Mouse (Mus musculus) urinary bladder, postnatal 36 days (tissue): ENCODE measurements around the gene Prg4.
A peak's percentile ranks its signal among the peaks of the same experiment; 100 is the strongest.

Experiments used
- DNase-seq, 2 experiments: peaks; one replicate each; pipeline ENCODE4 v3.0.0; 2022; ENCODE audit warnings: low spot score in 2 of 2, mixed read lengths in 1 of 2

Gene Prg4

GRCm38 (mm10) chr1:150466132-150466531 lies at the start of gene Prg4:
Gene Prg4, minus strand, starts transcription at chr1:150466165.
- DNase-seq: peak in 1 of 2 experiments; percentile 6

- no peak for DNase-seq
Measured at GRCm38 (mm10) chr1:150513041-150513440, 47.1 kb upstream of the Prg4 start.

DNA sequence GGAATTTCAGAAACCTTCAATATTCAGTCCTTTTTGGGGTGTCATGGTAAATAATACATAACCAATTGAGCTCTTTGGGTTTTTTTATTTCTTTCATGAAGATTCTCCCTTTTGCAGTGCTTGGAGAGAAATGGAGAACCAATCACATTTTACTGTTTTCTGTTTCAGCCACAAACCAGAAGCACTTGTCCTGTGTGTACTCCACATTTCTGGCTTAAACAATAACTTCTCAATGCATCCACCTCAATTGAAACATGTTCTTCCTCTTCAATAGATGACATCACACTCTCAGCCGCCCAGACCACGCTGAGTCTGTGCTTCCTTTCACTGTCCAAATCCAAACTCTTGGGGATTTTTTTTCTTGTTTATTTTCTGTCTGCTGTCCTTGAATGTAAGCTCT lies 39.8 kb upstream of the Prg4 start:
- no peak for DNase-seq

DNA sequence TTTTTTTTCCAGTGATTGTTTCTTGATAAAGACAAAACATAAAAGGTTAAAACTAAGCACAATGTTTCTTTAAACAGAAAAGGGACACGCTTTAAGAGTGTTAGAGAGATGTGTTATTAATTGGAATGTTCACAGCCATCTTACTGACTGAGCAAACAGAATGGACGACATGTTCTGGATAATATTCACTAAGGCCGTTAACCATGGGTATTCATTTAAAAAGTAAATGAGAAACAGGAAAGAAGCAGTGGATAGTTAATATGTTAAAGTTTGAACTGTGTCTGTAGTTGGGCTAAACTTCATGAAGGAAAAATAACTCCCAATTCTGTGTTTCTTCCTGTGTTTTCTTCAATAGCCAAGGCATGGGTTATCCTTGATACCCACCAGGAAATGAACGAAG lies 37.4 kb upstream of the Prg4 start:
- DNase-seq: no peak

GRCm38 (mm10) chr1:150498177-150498576 lies 32.2 kb upstream of the Prg4 start:
- DNase-seq: no peak

DNA sequence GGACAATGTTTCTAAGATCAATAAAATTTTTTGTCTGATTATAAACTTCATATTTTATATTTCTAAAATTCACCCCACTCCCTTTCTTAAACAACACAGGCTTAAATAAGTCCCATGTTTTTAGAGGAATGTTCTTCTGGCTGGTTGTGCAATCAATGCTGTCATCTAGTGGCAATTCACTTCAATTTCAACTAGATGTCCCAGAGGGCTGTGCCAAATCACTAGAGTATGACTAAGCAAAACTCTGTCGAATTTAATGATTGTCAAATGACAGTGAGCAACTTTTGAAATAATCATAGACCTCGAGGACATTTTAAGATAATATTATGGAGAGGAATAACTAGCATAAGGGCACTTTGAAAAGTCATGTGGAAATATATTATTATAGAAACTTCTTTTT lies 31.7 kb upstream of the Prg4 start:
- no peak for DNase-seq

- no peak for DNase-seq
Measured at GRCm38 (mm10) chr1:150496626-150497302, 30.8 kb upstream of the Prg4 start.

GRCm38 (mm10) chr1:150489148-150489547 lies 23.2 kb upstream of the Prg4 start:
- no peak for DNase-seq

DNA sequence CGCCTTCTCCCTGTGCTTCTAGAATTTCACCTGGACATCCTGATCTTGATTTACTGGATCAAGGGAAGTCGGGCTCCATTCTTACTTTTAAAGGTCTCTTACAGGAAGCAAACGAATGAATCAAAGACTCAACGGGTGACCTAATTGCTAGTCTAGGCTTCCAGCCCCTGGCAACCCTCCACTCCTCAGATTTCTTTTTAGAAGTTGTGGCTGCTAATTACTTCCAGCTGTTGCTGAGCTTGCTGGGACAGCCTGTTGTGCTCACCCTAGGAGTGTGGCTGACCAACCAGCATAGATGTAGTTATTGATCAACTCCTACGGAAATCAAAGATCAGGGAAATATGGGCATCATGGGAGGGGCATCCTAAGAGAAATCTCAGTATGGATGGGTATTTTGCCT lies 14.7 kb upstream of the Prg4 start:
- peak in 1 of 2 experiments; percentile 42 for DNase-seq

GRCm38 (mm10) chr1:150472525-150472924 lies 6.6 kb upstream of the Prg4 start:
- no peak for DNase-seq

DNA sequence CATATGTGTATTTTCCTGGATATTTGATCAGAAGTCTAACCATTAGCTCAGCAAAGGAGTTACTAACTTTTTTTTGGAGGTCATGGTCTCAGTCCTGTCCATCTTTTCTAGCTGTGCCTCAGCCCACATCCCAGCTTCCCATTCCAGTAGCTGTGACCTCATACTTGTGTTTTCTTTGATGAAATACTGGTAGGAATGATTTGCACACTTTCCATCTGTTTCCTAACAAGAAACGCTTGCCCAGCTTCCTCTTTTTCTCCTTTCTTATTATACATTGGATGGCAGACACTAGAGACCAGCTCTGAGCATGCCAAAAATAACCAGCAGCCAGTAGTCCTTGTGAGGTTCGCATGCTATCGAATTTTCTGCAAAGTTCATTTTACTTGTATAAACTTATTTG lies 4.0 kb upstream of the Prg4 start:
- no peak for DNase-seq

GRCm38 (mm10) chr1:150465364-150465763 lies 601 bp downstream of the Prg4 start:
- no peak for DNase-seq

DNA sequence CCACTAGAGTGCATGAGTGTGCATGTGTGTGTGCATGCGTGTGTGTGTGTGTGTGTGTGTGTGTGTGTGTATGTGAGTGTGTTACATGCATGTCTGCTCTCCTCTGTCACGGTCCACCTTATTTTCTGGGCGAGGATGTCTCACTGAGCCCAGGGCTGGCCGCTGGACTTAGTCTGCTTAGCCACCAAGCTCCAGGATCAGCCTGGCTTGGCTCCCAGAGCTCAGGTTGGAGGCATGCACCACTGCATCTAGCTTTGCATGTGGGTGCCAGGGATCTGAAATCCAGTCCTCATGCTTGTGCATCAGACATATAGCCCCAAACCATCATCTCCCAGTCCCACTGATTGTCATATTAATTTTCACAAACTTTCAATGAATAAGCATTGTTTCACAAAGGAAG lies 2.3 kb downstream of the Prg4 start:
- DNase-seq: no peak

- DNase-seq: no peak
Measured at GRCm38 (mm10) chr1:150463068-150463467, 2.9 kb downstream of the Prg4 start.

GRCm38 (mm10) chr1:150460595-150460994 lies 5.4 kb downstream of the Prg4 start:
- no peak for DNase-seq

DNA sequence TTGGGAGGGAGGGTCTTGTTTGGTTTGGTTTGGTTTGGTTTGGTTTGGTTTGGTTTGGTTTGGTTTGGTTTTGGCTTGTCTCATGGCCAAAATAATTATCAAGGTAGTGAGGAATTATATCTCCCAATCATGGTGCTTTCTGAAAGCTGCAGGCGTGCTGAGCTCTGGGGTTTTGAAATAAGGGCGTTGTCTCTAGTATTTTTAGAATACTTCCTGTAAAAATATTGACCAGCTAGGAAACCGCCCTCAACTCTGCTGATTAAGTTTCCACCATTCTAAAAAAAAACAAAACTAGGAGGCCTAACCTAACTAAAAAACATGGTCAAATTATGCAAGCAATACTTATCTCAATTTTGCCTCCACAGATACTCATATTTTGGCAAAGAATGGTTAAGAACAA lies 6.4 kb downstream of the Prg4 start:
- DNase-seq: no peak

DNA sequence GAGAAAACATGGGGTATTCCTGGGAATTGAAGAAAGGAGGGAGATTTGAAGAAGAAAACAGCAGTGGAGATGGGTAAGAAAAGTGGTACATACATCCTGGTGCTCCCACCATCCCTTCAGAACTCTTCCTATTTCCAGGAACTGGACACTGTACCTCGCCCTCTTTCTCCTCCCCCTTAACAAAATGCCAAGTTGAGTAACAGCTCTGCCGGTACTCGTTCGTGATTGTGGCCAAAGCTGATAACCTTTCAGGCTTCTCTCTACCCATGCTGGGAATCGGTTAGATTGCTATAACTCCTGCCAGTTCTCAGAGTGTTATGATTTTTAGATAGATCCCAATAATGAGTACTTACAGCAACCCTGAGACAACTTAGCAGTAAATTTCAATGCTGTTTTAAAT lies 7.0 kb downstream of the Prg4 start:
- no peak for DNase-seq

GRCm38 (mm10) chr1:150441731-150442130 lies 24.2 kb downstream of the Prg4 start:
- no peak for DNase-seq

DNA sequence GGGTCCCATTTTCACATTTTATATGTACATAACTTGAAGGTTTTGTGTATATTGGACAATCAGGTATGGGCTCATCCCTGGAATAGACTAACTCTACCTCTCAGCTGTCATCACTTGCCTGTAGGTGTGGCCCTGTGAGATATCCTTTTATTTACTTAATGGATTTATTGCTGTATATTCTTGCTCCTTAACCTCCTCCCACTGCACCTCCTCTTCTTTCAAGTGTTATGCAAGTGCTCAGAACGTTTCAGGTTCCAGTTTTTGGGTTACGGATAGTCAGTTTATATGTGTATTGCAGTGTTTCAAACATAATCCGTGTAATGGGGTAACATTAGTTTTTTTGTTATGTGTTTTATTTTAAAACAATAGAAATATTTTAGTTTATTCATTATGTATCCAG lies 27.3 kb downstream of the Prg4 start:
- no peak for DNase-seq

DNA sequence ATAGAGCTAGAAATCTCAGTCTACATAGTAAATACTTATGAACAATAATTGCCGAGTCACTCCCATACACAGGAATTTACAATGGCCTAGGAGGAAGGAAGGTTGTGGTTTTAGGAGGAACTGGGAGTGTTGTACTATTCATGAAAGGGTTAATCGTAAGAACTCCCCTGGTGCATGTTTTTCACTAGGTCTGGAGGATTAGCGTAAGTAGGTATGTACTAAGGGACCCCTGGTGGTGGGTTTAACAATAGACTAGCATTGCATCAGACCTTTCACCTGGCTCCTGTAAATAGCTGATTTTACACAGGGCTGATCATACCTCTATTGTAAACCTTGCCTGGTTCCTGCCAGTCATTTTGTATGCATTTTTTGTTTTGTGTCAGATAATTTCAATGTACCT lies 39.7 kb downstream of the Prg4 start:
- DNase-seq: no peak

GRCm38 (mm10) chr1:150425665-150426064 lies 40.3 kb downstream of the Prg4 start:
- DNase-seq: peak; percentile 7 to 15

- no peak for DNase-seq
Measured at GRCm38 (mm10) chr1:150418426-150418825, 47.5 kb downstream of the Prg4 start.

- DNase-seq: no peak
Measured at GRCm38 (mm10) chr1:150416006-150416405, 50.0 kb downstream of the Prg4 start.

GRCm38 (mm10) chr1:150409996-150410395 lies 56.0 kb downstream of the Prg4 start:
- DNase-seq: no peak
